Mouse (Mus musculus): ENCODE measurements around the gene Rbfox1.
A peak's percentile ranks its signal among the peaks of the same experiment; 100 is the strongest.

The Rbfox1 gene

DNA sequence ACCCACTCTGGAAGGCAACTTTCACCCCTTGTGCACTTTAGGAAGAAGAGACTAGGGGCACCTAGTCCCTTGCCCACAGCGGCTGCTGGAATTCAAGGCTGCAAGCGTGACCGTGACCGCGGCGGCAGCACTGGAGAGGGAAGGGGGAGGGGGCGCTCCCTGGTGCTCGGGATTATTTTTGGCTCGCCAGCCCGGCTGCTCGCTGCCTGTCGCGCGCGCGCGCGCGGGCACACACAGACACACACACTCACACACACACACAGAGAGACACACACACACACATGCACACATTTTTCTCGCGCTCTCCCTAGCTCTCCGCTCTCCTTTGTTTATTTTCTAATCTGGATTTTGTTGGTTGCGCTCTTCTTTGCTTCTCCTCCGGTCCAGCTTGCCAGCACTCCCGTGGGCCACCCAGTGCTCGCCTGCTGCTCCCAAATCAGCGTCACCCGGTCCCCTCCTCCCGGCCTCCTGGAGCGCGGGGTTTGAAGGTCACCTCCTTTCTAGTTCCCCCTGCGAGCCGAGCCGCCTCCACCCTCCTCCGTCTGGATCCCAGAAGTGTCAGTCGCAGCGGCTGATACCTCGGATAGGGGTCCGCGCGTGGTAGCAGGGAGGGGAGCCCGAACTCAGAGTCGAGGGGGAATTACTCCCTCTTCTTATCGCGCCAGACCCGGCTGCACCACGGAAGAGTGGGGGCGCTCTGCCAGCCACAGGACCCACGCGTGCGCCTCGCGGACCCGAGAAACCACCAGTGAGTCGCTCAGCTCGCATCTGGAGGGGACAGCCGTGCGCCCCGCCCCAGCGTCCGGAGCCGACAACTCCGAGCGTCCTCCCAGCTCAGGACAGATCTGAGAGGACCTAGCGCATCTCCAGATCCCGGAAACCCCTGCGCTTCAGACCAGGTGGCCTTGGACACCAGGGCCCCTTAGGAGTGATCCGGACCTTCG is at the start of gene Rbfox1:
Gene Rbfox1, plus strand, starts transcription at position 610 of the 944 bp plus-strand sequence.
- no peak for DNase-seq (ENCODE audit: low read depth, low spot score)

DNA sequence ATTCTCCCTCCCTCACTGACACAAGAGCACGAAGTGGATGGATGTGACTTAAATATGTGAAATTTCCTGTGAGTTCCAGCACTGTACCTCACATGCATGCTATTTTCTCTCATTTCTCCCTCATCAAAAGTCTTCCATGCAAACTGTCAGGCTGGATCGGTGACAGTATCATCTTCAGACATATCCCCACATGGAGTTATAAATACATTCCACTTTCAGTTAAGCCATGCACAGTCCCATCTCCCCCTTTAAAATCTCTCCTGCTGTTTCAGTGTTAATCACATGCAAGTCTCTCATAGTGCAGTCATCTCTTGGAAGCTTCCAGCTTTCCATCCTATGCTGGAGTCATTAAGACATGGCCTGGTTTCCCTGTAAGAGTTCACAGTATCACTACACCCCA is 48.4 kb upstream of the Rbfox1 start:
- no peak for DNase-seq (ENCODE audit: low read depth, low spot score)

DNA sequence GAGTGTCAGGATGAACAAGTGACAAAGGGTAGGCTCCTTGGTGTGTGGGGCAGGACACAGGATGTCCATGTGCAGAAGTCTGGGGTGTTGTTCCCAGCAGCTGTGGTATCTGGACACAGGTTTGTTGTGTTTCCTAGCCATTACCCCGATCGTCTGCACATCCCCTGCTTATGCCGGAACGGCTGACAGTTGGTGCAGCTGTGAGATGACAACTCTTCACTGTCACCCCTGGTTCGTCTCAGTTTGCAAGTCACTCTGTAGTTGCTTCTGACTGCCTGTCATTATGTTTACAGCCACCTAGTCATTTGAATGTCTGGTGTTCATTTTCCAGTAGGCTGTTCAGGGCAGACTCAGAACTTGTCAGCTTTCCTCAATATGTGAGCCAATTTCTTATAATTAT is 44.0 kb upstream of the Rbfox1 start:
- DNase-seq (ENCODE audit: low read depth, low spot score): no peak

DNA sequence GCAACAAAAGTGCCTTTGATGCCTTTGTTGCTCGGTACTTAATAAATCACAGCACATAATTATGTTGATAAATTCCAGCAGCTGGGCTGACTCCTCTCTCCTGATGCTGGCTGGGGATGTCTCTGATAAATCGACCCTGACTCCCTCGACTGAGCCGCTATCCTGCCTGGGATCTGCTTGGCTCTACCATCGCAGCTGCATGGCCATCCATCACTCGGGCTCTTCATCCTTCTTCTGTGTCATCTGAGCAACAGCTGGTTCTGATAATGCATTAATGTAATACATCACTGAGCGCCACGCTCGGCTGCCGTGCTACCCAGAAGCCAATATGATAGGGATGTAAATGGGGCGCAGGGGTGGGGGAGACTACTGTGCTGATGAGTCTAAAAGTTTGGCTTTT is 39.5 kb upstream of the Rbfox1 start:
- no peak for DNase-seq (ENCODE audit: low read depth, low spot score)

DNA sequence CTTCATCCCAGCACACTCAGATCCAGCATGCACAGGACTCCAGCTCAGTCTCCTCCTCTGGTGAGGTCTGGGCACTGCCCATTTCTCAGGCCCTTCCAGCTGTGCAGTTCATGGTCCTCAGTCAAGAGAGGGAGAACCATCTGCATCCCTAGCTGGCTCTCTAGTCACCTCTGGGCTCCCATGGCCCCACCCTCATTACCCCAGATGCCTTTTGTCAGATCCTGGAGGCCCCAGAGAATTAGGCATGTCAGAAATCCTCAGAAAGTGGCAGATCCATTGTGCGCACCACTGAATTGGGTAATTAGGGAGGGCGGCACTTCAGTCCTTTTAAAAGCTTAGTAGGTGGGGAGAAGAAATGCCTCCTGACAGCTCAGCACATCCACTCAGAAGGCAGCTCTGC is 32.1 kb upstream of the Rbfox1 start:
- DNase-seq (ENCODE audit: low read depth, low spot score): no peak

DNA sequence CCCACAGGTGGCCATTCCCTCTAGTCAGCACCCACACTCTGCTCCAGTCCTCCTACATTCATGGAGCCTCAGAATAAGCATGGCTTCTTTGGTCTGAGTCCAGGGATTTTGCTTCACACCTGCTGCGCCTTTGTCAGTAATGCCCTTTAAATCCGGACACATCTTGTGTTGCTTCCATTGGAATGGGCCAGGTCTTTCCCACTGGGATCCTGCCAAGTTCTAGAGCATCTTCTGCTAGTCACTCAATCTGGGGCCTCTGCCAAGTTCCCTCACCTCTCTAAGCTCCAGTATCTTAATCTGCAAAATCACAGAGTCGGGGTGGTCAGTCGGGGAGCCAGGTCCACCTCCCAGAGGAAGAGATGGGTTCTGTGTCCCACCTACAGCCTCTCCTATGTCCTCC is 20.8 kb upstream of the Rbfox1 start:
- no peak for DNase-seq (ENCODE audit: low read depth, low spot score)

DNA sequence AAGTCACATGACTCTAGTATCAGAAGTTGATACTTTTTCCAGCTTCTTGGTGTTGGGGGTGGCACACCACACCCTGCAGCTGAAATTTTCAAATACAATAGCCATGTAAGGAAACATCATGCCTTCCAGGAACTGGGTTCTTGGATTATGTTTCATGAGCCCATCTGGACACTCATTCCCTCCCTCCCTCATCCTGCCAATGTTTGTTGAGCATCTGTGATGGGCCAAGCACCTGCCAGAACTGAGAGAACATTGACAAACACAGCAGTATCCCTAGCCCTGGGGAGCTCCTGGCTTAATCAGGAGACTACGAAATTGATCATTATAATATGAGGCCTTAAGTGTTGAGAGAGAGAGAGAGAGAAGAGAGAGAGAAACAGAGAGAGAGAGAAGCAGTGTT is 18.2 kb upstream of the Rbfox1 start:
- DNase-seq (ENCODE audit: low read depth, low spot score): no peak

DNA sequence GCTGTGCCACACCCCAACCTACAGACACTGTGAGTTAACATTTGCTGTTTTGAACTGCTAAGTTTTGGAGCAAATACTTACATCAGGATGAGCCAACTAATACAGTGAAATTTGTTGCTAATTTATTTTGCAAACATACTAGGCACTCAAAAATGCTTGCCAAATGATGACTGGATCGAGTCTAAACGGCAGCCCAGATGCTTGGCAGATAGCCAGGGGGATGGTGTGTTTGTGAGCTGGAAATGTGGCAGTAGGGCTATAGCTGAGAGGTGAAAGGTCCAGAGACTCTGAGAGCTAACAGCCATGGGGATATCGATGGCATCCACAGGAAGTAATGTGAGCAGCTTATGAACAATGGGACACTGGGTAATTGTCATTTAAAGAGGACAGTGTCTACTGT is 14.8 kb upstream of the Rbfox1 start:
- DNase-seq (ENCODE audit: low read depth, low spot score): no peak

DNA sequence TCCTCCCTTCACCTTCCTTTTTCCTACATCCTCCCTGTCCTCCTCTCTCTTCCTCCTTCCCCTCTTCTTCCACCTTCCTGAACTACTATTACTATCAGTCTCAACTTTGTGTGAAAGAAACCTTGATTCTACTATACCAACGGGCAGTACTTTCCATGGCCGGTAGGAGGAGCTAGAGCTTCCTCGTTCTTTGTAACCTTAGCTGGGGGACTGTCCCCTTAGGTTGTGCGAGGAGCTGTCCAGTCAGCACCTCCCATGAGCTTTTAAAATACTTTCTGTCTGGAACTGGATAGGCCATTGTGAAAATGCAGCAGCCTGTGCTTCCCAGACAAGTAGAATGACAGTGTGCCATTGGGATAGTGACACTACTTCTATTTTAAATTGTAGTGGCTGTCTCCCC is 3.3 kb upstream of the Rbfox1 start:
- peak; percentile 23 for DNase-seq (ENCODE audit: low read depth, low spot score)

DNA sequence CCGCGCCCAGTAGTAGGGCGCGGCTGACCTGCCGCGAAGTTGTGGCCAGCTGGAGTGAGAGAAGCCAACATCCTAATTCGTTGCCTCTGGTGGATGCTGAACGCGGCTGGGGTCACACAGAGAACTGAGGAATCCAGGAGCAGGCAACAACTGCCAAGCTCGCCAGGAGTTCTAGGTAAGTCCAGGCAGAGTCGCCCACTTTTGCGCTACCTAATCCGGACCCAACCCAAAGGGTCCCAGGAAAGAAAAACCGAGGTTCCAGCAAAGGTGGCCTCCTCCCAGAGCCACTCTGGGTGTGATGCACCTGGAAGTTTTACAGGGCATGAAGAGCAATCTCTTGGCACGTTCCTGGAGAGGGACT is 515 bp downstream of the Rbfox1 start:
- DNase-seq (ENCODE audit: low read depth, low spot score): no peak

DNA sequence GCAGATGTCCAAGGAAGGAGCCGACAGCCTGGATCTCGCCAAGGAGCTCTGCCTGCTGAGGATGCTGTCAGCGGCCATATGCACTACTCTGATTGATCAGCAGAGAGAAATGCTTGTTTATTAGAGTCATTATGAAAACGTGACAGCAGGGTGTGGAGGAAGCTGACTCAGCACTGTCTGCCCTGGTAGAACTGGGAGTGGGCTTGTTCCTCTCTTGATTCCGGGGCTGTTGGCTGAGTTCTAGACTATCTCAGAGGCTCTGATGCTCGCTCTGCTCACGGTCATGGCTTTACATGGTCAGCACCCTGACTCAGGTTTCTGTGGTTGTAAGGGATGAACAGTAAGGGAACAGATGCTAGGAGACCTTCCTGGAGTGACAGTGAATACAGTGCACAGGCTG is 10.4 kb downstream of the Rbfox1 start:
- DNase-seq (ENCODE audit: low read depth, low spot score): no peak

DNA sequence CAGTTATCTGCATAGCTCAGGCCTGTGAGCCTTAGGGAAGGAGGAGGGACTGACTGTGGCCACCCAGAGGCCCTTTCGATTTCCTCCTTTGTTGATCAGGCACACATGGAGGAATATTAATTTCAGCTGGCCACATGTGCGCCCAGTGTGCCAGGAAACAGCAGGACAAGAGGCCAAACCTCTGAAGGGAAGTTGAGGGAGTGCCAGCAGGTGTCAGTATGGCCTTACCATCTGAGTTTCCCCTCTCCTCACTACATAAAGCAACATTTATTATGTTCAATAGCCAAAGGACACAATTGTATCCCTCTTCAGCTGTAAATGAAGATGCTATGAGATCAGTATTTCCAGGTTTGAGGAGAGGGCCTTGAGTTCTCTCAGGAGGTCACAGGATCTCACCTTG is 13.2 kb downstream of the Rbfox1 start:
- DNase-seq (ENCODE audit: low read depth, low spot score): no peak

DNA sequence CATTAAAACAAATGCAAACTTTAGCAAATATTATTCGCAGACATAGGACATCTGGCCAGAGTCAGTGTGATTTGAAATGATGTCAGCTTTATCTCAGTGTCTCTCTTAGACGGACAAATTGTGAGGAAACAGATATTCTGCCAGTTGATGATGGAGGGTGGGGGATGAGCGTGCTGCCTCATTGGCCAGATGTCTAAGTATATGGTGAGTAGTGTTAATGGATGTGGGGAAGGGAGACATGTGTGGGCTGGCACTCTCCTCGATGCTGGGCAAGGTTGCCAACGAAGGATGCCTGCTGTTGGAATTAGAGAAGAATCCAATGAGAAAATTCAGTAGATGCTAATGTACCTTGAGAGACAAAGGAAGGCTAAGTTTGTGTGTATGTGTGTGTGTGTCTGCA is 25.6 kb downstream of the Rbfox1 start:
- DNase-seq (ENCODE audit: low read depth, low spot score): no peak

DNA sequence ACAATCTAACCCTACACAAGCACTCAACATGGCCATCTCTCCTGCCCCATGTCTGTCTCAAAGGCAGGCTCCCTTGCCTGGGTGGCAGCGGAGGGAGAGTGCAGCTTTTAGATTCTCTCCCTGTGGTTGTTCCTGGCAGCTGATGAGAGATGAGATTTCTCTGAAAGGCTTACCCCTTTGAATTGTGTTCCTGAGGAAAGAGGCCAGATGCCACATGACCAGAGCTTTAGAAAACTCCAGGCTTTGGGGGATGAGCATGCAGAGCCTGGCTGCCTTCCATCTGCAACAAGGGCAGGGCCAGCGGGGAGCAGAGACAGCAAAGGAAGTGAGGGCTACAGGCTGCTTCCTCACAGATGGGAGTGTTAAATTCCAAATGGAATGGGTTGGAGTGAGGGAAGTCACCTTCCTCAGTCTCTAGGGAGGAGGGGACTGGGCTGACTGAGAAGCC is 26.7 kb downstream of the Rbfox1 start:
- no peak for DNase-seq (ENCODE audit: low read depth, low spot score)

DNA sequence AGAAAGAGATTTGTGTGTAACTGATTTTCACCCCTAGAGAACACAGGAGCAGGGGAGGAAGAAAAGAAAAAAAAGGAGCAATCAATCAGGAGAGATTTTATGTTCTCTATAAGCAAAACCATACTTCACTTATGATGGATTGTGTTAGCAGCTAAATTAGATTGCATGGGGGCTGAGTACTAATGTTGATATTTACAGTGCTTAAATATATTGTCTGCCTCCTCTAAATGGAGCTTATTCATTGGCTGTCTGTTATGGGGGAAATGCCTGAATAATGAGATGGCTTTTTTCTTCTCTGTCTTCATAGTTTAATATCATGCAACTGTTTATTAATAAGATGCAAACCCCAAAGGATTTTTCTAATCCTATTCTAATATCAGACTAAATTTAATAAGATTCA is 32.8 kb downstream of the Rbfox1 start:
- DNase-seq (ENCODE audit: low read depth, low spot score): no peak

DNA sequence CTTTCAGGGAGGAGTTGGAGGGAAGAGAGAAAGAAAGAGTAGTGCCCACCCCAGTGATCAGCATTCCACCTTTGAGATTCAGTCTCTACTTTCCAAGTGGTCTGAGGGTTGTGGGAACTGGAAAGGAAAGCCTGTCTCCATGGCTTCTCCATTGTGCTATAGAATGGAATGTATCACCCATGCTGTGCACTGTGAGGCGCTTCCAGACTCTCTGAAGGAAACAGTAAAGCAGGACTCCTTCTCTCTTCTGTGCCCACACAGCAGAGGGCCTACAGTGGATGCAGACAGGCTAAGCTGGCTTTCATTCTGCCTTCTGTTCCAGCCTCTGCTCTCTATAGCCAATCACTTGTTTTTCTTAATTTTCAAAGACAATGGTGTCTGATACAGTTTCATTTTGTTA is 41.8 kb downstream of the Rbfox1 start:
- DNase-seq (ENCODE audit: low read depth, low spot score): no peak

DNA sequence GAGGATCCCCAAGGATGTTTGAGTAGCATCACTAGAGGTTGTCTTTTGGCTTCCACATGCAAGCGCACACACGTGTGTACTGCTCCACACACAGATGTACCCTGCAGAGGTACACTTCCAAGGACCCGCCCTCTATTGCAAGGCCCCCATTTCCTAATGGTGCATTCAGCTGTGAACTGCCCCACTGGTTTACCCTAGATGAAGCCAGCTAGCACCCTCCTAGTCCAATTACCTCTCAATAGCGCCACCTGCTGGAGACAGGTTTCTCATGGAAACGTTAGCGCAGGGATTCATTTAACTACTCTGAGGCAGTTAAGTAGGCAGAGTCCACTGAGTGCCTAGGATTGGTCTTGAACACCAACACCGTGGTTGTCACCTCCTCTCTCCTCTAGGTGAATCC is 46.5 kb downstream of the Rbfox1 start:
- DNase-seq (ENCODE audit: low read depth, low spot score): peak; percentile 22

DNA sequence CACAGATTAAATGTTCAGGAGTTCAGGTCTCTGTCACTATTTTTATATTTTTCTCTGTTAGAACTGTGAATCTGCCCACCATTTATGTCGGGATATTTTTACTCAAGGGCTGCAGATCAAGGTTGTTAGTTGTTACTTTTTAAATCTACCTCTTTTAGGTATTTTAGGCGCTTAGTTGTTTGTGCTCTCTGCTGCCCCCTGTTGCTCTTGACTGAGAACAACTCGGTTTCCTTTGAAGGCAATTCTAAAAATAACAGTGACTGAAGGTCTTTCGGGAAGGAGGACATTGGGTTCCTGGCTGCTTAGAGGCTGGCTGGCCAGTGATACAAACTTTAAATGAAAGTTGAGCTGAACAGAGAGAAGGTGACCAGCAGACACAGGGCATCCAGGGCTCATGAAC is 54.9 kb downstream of the Rbfox1 start:
- DNase-seq (ENCODE audit: low read depth, low spot score): no peak

DNA sequence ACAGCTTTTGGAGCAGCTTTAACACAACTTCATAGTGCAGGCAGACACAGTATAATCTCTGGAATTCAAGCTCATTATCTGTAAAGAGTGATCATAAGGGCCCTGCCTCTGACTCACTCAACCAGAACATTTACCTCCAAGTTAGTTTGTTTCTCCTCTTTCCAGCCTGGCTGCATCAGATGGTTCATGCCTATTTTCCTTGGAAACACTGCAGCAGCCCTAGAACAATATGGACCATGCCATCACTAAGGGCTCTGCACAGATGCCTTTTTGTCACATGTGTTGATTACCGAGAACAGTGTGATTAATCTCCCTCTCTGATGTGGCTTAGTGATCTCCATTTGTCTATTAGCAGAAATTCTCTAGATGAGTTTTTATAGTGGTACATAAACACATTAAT is 60.5 kb downstream of the Rbfox1 start:
- no peak for DNase-seq (ENCODE audit: low read depth, low spot score)

DNA sequence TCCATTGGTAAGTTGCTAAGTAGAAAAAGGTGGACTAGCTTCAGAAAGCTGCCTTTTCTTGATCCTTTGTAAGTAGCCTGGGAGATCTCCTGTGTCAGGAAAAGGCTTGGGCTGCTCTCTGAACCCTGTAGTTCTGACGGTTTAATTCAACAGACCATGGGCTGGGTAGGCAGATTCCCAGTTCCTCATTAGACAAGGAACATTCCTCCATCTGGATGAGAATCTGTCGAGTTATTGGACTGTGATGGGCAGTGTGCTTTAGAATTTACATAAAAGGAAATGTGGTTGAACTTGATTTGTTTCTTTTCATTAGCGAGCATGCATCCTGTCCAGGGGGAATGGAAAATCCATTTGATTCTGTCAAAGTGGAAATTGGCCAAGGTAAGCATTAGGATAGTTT is 68.0 kb downstream of the Rbfox1 start:
- no peak for DNase-seq (ENCODE audit: low read depth, low spot score)

DNA sequence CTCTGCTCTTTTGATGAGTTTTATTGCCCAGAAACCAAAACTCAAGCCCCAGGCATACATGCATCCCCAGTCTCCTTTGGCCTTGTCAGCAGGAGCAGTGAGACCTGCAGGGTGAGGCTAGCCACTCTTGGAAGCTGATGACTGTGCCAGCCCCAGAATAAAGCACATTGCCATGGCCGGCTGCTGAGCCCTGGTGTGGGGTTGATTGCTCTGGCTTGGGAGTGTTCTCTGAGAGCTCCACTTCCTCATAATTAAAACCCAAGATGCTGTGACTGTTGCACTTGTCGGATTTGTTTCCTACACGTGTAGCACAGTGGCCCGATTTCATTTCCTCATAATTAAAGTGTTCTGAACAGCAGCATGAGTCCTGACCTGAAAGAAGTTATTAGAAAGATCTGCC is 72.3 kb downstream of the Rbfox1 start:
- no peak for DNase-seq (ENCODE audit: low read depth, low spot score)

DNA sequence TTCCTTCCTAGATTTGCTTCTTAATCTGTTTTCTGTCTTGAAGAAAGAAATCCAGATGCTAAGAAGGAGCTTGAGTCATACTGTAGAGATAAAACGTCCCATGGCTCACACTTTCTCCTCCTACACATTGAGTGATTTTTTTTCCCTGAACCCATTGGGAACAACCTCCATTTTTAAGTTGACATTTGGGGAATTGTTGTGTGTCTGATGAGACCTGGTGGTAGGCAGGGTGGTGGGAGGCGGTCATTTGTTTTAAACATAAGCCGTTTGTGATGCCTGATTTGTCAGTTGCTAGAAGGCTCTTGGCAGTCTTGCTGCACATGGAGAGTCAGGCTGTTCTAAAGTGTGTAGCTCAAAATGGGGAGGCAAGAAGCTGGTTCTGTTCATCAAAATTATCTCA is 76.6 kb downstream of the Rbfox1 start:
- DNase-seq (ENCODE audit: low read depth, low spot score): no peak

DNA sequence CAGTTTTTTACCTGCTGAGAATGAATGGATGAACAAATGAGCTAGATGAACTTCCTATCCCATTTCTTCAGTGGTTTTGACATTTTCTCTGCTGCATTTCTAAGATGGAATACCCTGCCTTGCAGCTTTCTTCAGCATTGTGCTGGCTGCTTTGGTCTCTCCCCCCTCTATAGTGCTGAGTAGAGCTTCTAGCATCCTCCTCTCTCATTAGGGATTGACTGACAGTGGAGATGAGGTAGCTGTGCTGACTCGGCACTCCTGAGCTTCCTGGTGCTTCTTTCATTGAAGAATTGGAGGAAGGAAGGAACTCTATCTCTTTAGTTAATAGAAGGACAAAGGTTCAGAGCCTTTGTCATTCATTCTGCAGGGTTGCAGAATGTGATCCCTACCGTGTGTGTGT is 89.0 kb downstream of the Rbfox1 start:
- no peak for DNase-seq (ENCODE audit: low read depth, low spot score)
